Mouse (Mus musculus): ENCODE data around the gene Cyth1.

The Cyth1 gene

DNA sequence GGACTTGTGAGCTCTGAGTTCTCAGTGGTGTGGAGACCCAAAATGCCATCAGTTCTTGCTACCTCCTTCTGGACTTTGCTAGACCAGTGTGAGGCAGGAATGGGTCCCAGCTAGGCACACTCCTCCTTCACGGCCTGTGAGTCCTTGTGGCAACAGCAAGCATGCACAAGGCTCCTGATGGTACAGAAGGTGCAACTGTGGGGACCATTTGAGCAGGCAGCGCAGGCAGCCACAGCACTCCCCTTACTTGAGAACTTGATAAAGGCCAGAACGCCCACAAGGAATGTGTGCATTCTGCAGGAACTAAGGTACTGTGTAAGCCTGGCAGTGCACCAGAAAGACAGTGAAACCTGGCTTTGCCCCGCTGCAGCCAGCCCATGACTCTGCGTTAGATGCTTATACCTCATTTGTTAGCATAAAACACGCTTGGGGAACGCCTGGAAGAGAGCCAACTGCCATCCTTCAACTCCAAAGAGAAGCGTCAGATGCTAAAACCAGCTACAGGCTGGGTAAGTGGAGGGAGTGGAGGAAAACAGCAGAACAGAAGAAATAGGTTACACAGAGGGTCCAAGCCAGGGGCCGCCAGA, 98.2 kb downstream of the Cyth1 start:
- no peak for DNase-seq (ENCODE audit: low read depth)

DNA sequence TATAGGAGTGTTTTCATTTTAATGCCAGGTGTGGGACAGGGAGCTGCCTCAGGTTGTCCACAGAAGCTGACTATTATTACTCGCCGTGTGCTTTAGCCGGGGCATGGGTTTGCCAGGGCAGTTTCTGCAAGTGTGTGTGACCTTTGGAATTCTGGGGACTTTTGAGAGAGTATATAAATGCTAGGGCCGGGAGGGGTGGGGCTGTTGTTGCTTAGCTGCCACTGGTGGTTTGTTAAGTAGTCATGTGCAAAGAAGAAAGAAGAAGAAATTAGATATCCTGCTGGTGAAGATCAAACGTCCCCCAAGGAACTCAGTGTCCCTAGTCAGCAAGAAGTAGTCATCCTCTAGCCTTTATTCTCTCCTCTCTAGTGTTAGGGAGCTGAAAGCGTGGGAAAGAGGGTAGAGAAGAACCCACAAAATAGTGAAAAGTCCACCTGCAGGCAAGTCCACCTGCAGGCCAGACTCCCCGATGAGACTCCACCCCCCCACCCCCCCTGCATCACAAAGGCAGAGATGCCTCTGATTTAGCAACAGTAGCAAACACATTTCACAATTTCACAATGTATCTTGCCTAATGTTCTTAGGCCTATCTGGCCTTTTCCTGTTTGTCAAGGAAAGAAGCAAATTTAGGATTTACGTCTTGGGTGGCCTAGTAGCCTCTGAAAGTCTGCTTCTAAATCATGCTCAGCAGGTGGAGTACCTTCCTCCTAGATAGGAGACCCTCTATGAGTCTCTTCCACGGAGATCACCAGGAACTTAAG, 100.3 kb downstream of the Cyth1 start:
- DNase-seq (ENCODE audit: low read depth) = peak; percentile 70

DNA sequence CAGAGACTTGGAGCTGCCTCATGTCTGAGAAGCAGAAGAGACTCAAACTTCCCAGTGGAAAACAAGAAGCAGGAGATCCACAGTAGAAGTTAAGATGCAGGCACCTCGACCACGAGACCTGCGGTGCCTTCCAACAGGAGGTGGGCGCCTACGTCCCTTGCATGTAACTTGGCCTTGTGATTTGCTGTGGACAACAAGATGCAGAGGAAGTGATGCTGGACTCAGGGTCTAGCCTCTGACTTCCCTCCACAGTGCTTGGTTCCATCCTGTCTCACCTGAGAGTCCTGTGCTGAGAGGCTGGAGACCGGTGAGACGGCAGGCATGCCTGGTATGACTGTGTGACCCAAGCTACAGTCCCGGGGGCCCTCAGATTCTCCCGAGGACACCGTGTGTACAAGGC, 101.9 kb downstream of the Cyth1 start:
- no peak for DNase-seq (ENCODE audit: low read depth)

DNA sequence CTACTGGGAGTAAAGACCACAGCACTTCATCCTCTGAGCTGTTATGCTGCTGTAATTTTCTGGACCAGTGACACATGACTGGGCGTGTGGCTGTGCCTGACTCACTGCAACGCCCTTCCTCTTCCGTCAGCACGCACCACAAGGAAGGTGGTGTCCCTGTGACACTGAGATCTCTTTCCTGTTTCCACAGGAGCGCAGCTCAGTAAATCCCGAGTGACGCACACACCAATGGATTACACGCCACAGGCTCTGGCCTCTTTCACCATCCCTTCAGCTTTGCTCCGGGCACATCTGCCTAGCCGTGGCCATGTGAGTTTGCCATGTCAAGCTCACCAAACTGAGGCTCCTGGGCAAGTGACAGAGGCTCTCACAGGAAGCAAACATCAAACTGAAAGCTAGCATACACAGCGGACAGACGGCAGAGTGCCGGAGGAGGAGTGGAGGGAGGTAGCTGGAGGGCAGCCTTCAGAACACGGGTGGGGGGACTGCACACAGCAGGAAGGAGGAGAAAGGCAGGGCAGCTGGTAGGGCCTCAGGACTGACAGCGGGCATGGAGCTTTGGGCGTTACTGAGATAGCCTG, 102.5 kb downstream of the Cyth1 start:
- peak; percentile 94 for DNase-seq (ENCODE audit: low read depth)

DNA sequence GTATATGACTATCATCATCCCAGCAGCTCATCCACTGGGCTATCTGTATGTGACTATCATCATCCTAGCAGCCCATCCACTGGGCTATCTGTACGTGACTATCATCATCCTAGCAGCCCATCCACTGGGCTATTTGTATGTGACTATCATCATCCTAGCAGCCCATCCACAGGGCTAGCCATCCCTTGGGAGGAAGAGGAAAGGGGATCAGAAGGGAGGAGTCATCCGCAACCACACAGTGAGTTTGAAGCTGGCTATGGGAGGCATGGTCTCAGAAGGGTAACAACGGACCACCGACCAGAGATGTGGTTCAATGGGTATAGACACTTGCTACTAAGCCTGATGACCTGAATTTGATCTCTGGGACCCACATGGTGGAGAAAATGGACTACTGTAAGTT, 103.3 kb downstream of the Cyth1 start:
- DNase-seq (ENCODE audit: low read depth) = no peak

DNA sequence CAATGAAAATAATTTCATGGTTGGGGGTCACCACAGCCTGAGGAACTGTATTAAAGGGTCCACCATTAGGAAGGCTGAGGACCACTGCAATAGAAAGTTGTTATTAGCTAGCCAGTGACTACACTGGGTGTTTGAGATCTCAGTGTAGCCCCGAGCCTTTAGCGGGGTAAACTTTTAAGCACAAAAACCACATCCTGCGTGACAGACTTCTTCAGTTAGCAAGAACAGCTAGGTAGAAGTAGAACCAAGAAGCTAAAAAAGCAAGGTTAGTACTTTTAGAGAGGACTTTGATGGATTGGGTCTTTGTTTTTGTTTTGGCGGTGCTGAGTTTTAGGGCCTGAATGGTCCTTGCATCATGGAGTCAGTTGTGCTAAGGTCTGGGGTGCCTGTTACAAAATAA, 104.7 kb downstream of the Cyth1 start:
- peak; percentile 83 for DNase-seq (ENCODE audit: low read depth)

DNA sequence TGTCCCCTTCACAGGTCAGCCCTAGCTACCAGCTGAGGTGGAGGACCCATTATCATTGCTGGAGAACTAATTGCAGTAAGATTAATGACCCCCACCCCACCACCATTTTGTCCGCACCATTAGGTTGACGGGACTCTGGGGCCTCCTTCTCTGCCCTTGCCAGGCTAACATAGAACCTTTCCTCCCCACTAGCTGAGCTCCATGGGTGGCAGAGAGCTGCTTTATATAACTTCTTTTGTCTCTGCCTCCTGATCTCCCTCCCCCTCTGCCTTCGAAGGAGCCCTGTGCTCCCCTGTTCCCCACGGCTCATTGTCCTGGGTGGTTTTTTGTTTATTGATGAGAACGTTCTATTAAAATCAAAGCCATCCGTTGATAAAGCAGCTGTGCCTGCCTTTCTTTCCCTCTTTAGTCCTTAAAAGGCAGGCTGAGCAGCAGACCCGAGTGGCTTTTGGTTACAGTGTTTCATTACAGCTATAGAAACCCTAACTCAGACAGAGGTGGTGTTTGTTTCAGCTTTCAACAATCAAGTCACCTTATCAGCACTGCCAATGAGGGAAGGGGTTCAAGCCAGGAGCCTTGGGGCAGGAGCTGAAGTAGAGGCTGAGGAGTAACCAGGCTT, 105.7 kb downstream of the Cyth1 start:
- DNase-seq (ENCODE audit: low read depth) = peak; percentile 54

DNA sequence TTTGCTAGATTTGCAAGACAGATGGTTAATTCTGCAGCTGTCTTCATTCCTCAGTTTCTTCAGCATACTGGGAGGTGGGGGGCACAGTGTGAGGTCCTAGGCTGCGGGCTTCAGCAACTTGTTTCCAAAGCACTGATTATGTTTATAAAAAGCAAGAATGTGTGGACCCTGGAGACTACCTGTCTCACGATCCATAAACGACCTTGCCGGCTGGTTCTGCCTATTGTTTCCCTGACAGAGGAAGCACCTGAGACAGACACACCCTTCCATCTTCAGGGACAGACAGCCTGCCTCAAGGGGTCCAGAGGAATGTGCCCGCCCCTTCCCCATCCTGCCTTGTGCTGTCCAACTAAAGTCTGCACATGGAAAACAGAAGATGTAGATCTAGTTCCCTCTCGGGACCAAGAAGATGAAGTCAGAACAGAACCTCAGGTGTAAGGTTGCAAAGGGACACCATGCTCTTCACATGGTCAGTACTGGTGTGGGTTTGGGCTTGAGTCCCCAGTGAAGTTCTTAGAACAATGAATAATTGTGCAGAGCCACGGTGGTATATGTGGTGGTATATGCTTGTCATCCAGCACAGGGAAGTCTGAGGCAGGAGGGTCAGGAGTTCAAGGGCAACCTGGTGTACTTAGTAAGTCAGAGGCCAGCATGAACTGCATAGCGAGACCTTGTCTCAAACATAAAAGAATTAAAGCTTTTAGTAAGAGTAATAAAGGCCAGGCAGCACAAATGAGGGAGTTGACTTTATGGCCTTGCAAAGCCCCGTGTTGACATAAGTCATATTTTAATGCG, 107.4 kb downstream of the Cyth1 start:
- DNase-seq (ENCODE audit: low read depth) = no peak

DNA sequence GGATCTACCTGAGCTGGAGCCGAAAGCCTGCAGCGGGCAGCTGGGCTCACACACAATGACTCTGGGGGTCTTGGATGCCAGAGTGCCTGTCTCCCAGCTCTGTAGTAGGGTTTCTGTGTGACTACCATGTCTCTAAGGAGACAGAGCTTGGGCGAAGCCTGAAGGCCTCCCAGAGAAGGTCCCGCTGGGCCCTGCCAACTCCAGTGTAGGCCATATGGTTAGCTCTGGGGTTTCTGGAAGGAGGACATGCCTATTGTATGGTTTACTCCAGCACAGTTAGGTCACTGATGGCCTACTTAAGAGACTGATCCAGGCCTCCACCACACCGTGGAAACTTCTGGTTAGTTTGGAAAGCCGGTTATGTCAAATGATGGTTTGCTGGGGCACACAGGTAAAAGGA, 110.0 kb downstream of the Cyth1 start:
- DNase-seq (ENCODE audit: low read depth) = no peak

DNA sequence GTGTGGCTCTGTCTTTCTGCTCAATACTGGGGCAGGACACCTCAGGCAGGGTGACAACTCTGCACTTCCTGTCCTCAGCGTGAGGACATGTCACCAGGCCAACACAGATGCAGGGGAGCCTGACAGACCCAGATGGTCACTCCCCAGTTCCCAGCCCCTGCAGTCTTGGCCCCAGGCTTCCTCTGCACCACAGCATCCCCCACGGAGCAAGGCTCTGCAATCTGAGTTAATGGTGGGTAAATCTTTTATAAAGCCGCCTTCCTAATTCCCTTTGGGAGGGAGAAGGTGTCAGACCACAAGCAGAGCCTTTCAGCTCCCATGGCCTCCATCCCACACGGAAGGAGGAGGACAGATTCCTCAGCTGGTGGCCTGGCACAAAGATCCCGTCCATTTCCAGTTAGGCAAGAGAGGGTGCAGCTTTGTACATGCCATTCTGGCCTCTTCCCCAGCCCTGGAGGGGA, 112.2 kb downstream of the Cyth1 start:
- DNase-seq (ENCODE audit: low read depth) = no peak

DNA sequence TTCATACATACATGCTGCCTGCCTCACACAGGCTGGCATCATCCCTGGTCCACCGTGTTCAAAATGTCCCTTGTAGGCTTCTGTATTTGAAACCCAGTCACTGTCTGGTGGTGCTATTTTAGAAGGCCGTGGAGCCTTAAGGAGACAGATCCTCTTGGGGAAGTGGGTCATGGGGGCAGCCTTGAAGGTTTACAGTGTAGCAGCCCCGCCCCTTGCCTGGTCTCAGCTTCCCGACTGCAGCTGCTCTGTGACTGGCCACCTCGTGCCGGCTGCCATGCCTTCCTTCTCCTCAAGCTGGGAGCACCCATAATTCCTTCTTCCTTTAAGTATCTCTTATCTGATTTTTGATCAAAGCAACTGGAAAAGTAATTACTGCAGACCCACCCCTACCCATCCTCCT, 113.1 kb downstream of the Cyth1 start:
- DNase-seq (ENCODE audit: low read depth) = no peak

DNA sequence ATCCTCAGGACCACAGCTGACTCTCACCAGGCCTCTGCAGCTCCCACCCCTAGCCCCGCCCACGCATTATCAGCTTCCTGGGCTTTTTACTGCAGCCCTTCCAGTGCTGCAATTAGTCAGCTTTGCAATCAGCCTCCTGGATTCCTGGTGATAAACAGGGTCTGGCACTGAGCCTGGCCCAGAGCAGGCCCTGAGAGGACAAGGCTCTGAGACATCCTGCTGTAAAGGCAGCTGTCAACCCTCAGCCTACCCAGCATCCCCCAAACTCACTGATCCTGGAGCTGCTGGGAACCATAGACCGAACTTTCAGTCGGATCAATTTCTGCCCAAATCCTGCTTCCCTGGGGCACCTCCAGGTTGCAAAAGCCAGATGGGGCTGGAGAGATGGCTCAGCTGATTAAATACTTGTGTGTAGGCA, 114.6 kb downstream of the Cyth1 start:
- no peak for DNase-seq (ENCODE audit: low read depth)

DNA sequence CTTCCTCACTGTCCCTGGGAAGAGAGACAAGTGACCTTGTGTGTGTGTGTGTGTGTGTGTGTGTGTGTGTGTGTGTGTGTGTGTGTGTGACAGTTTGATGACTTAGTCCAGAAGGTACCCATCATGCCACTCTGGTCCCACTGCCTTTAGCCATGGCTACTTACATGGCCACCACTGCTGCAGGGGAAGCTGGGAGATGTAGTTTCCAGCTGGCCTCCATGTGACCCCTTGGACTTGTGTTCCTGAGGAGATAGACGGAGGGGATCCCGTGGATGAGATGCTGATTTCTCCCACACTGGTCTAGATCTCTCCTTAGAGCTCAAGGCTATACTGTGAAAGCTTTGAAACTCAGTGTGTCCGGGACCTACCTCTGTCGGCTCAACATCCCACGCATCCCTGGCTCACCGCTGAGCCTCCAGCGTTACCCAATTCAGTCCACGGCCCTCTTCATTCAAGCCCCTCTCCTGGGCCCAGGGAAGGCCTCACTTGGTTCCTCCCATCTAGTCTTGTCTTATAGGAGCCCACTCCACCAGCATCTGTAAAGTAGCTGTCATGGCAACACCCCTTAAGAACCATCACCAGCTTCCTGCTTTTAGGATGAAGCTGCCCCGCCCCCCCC, 115.2 kb downstream of the Cyth1 start:
- no peak for DNase-seq (ENCODE audit: low read depth)

DNA sequence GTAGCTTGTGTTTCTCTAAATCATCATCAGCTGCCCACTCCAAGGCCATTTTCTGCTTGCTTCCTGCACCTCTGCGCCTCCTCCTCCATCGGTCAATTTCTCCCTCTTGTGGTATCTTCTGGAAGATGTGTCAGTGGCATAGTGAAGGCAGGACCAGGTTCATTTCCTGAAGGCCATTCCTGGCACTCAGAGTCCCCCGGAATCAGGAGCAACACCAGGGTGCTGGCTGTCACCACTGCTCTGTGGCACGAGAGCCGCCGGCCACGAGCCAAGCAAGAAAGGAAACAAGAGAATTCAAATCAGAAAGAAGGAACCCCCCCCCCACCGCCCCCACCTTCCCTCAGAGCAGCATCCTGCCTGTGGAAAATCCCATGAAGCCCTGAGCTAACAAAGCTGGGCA, 116.3 kb downstream of the Cyth1 start:
- DNase-seq (ENCODE audit: low read depth) = no peak

DNA sequence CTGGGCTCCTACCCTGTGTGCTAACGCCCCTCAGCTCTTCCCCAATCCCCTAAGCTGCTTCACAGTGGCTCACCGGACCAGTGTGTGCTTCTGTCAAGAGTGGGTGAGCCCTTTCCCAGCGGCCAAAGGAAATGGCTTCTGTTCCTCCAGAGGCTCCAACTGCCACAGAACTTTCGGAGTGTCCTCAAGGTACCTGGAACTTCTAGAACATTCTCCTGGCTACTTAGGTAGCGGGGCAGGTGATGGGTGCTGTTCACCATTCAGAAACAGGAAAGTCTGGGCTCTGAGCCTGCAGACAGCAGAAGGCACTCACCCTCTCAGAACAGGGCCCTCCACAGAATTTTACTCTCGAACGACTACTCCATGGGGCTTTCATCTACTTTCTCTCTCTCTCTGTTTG, 117.9 kb downstream of the Cyth1 start, which contains the start of gene Dnah17:
Gene Dnah17 (minus strand): TSS at position 101 of the 400 bp plus-strand sequence.
- no peak for DNase-seq (ENCODE audit: low read depth)

DNA sequence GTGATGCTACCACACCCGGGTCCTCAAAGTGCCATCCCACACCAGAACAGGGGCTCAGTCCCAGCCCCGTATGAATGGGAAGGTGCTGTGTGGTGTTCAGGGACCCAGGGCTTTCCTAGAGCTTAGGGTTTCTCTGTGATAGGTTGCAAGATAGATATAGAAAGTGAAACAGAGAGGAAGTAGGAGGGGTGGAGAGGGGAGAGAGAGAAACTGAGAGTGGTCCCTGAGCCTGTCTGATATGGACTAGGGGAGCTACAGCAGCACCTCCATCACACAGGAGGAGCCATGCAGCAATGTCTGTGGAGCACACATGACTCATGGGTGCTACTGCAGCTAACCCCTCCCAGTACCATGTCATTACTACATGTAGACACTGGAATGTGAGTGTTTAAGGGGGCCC, 118.6 kb downstream of the Cyth1 start:
- peak; percentile 55 for DNase-seq (ENCODE audit: low read depth)

DNA sequence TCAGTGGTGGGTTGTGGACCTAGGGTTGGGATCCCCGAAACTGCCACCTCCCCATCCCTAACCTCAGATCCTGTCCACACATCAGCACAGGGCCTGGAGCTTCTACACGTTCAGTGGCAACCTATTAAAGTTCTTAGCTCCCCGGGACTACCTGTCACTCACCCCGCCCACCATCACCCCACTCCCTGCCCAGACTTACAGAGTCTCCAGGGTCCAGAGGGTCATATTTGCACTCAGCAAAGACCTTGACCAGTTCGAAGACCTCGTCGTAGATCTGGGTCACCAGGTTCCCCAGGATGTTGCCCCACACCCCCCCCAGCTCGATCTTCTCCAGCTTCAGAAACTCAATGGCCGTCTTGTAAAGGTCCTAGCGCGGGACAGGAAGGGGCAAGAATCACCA, 126.8 kb downstream of the Cyth1 start:
- DNase-seq (ENCODE audit: low read depth) = no peak

DNA sequence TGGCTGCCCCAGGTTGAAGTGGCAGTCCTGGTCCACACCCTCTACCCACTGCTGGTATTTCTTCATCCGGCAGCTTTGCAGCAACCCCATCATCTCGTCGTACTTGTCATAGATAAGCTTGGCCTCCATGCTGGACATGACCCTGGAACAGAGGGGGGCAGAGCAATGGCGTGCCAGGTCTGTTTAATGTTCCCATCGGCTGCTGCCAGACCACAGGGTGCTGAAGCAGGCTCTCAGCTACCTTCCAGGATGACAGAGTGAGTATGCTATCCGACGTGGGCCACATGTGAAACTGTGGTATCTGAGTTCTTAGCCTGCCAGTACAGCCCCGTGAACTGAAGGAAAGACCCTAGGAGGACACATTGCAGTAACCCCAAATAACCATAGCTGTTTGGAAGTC, 129.6 kb downstream of the Cyth1 start:
- DNase-seq (ENCODE audit: low read depth) = no peak

DNA sequence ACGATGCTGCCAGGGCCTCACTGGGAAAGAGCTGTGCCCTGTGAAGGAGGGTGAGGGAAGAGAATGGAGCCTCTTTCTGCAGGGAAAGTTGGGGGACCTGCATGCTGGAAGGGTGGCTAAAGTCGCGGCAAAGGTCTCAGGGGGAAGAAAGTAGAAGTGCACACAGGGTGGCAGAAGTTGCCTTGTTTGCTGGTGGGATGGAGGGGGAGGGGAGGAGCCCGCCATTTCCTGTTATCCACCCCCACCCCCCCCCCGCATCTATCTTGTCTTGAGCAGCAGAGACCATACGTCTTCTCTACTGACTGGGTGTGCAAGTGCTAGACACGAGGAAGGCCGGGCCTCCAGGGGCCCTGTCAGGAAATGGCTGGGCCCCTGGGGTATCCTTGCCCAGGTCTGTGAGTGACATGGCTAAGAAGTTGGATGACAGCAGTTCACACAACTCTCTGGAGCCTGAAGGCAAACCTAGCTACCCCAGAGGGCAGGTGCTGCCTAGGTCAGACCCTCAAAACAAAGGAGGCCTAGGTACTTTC, 133.7 kb downstream of the Cyth1 start:
- peak; percentile 37 for DNase-seq (ENCODE audit: low read depth)

DNA sequence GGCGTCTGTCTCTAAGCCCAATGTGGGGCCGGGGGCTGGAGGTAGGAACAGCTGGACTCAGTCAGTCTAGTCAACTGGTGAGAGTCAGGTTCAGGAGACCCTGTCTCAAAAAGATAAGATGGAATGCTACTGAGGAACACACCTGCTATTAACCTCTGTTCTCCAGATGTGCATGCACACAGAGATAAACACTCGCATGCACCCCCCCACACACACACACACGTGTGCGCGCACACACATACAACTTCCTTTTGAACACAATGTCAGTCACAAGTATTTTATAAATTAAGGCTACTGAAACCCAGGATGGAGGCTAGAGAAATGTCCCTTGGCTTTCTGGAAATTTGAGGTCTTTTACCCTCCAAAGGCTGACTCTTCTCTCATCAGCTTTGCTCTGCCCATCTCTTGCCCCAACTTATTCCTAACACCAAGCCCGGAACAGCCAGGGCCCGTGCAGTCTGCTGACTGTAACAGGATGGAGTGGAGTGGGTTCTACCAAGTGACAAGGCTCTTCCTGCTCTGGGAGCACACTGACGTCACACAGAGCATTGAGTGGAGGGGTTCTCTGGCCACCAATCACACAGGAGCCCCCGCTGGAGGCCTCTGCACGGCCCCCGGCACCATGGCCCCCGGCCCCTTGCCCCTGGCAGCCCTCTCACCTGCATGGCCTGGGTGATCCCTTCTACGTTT, 134.7 kb downstream of the Cyth1 start:
- DNase-seq (ENCODE audit: low read depth) = peak; percentile 39

DNA sequence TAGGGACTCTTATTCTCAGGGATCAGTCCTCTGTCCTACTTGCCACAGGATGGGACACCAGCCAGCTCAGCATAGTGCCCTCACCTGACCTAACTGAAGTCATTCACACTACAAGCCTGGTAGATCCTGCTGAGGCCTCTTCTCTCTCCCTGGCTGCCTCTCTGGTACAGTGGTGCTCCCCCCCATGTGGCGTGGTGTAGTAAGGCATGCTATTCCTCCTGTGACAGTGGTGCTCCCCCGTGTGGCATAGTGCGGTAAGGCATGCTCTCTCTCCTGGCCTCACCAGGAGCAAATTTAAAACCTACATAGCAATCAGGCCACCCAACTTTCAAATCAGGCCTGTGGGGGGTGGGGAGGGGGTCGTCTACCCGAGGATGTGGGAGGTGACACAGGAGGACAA, 144.4 kb downstream of the Cyth1 start:
- peak; percentile 95 for DNase-seq (ENCODE audit: low read depth)

Data from naive thymus-derived CD4-positive, alpha-beta T cell, adult 2 months (primary cell).